Mouse (Mus musculus) brain, adult 10 weeks (tissue): Measurements from ENCODE around the gene Shc1. TPM values are rescaled to one million over a fixed set of nuclear protein-coding genes. Genes with fewer than 3 reads are reported as not detected.

Experiments used
- polyA plus RNA-seq: library from polyadenylated mRNA; stranded (reverse); fragments of 350-450 nt; fragmentation: Illumina TruSeq; extraction: RNeasy Lipid Tissue Mini Kit (QIAGEN cat#74804); gene quantifications from one replicate; pipeline ENCODE4 v1.2.3, GENCODE M21; 2015; ENCODE audit warnings: low read depth, low replicate concordance

Gene Shc1
- 11.6 TPM for polyA plus RNA-seq

DNA sequence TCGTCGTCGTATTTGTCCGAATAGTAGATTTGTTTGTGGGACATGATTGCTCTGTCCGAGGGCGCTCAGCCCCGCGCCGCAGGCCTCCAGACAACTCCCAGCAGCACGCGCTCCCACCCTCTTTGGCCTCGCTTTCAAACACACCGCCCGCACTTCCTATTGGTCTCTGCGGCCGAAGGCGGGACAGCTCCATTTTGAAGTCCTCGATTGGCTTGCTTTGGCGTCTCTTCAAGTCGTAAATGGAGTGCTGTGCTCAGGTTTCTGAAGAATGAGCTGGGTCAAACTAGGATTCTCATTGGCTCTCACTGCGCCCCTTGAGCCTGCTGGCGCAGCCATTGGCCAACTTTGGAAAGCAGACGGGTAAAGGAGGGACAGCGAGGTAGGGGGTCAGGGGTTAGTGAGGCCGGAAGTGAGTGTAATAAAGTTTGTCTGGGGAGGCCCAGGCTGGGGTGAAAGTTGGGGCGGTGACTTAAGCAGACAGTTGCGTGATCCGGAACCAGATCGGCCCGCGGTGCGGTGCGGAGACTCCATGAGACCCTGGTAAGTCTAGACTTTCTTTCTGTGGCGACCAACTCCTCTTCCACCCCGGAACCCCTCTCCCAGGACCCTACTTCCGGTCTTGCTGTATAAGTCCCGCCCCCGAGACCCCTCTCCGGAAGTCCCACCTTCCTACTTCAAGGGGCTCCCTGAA is at the start of gene Shc1, which contains the start of gene Cks1b:
Gene Shc1, plus strand, starts transcription at position 274 of the 691 bp plus-strand sequence.
Gene Cks1b, minus strand, starts transcription at position 214 of the 691 bp plus-strand sequence.

DNA sequence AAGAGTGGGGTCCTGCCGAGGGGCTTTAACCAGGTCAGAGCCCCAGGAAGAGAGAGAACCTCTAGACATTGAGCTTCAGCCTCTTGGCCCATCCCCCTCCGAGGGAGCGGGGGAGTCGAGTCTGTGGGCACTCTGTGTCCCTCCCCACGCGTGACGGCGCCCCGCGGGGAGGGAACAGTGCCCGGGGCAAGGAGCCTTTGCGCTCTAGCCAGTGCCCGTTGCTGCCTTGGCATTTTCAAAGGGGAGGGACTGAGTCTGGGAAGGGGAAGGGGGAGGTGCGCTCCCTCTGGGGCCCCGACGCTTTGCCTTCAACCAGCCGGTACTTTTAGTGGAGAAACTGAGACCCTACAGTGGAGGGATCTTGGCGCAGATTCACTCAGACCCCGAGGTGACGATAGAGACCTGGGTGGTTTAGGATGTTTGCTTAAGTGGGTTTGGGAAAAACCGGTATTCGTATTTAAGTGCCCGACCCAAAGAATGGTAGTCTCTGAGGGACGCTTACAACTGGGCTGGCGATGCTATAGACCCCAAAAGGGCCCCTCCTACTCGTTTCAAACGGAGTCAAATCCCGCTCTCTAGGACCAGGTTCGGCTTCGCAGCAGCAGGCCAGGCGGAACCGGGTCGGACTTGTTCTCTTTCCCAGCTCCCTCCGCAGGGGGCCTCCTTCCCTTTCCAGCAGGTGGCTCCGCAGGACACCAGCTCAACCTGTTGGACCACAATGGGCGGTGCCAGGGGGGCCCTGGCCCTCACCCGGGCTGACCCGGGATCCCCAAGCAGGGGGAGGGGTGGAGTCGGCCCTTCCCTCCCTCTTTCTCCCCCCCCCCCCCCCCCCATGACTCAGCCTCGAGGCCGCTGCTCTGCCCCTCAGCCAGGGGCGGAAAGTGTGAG is 24.0 kb upstream of the Shc1 start, which contains the start of gene Zbtb7b:
Gene Zbtb7b, minus strand, starts transcription at position 771 of the 888 bp plus-strand sequence.

DNA sequence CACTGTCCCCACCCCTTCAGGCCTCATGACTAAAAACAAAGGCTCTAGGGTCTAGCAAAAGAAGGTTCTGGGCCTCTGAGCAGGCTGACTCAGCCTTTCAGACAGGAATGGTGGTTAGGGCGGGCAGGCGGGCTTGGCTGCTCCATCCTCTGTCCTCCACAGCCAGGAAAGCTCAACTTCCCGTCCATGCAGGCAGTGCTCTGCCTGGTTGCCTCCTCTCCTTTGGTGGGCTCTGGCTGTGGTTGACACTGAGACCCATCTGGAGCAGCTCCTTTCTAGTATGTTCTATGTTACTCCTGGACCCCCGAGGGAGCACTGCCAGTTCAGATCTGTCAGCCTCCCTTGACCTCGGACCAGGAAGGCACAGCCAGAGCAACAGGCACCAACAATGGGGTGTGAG is 15.6 kb upstream of the Shc1 start, which contains the start of gene Lenep:
Gene Lenep, minus strand, starts transcription at position 101 of the 400 bp plus-strand sequence.

DNA sequence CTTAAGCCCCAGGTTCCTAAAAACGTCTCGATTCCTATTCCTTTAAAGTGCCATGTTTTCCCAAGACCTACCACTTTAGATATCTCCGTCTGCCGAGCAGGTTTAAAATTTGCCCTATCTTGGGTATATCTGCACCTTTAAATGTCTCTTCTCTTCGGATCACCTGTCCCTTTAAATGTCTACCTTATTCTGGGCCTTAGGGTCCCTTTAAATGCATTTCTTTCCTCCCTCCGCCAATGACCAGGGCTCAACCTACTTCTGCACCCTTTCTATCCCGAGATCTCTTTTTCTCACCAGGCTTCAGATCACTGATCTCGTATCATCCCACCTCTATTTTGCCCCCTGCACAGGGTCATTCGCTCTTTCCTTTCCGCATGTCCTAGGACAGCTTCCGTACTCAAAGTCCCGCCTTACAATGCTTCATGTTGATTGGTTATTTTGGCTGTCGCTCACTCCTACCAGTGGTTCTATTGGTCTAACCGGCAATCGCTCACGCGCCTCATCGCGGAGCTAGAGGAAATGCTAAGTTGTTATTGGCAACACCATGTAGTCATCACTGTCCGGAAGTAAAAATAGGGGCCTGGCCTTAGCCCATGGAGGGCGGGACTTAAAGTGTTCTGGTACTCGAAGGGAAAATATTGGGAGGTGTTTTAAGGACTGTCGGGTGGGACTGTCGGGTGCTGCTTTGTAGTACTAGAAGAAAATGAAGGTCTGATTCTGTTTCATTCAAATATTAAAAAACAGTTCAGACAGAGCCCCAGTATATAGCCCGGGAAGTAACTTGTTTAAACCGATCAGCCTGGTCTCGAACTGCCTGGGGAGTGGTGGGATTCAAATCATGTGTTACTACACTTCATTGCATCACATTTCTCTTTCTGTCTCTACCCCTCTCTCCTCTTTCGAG is 6.5 kb upstream of the Shc1 start, which contains the start of gene Flad1:
Gene Flad1, minus strand, starts transcription at position 381 of the 904 bp plus-strand sequence.

DNA sequence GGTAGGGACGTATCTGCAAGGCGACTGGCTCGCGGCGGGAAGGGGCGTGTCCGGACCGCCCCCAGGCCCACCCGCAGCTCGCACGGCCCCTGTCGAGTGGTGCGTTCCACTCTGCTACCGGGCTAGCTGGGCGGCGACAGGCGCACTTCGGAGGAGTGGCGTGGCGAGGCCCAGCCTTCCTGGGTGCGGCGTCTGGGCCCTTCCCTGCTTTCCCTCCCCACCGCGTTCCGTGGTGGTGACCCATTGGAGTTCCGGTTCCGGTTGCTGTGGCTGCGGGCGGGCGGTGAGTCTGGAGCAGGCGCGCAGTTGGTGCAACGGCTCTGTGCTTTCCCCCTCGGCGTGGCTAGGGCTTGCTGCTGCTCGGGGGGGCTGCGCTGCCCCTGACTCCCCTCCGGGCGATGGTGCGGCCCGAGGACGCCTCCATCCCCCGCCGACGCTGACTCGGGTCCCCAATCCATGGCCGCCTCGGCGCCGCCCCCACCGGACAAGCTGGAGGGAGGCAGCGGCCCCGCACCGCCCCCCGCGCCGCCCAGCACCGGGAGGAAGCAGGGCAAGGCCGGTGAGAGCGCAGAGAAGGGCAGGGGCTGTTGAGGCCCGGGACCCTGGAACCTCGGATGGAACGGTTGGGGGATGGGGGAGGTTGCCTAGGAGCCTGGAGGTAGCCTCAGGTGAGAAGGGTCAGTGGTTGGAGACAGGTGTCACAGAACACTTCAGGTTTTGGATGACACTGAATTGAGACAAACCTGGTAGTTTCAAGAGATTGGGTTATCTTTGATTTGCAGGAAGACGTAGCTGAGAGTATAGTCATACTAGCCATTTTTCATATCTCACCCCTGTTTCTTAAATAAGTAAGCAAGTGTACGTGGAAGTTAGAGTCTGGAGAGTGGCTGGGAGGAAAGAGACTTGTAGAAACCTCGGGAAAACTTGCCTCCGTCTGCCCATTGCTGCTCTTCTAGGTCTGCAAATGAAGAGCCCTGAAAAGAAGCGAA is 12.2 kb downstream of the Shc1 start, which contains the start of gene Pygo2:
Gene Pygo2, plus strand, starts transcription at position 44 of the 989 bp plus-strand sequence.

DNA sequence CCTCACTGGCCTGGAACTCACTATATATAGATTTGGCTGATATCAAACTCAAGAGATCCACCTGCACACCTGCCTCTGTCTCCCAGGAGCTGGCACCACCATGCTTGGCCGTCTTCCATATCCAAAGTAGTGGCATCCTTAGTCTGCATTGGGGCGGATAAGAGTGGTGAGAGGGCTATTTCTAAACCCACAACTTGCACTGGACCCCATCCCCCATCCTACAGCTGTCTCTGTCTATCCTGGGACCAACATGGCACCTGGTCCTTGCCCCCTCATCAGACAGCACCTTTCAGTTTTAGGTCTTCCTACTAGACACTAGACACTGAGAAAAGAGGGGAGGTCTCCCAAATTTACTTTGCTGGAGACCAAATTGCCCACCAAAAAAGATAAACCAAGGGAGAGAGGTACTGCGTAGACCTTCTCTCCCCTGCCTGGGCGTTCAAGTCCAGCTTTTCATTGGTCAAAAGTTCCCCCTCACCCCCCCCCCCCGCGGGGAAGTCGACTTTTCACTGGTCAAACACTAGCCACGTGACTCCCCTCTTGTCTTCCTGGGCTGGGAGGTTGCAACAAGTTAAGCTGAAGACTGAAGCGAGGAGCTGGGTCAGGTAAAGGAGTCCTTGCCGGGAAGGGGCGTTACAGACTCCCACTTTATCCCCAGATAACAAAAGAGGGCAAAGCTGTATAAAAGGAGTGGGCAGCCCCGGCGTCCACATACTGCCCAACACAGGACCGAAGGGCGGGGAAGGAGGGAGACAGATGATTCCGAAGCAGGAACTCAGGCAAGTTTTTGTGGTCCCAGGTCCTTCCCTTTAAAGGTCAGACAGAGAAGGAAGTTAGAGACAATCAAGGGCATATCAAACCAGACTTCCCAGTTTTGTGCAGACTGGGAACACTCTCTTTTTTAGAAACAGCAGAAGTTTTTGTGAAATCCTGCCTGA is 18.2 kb downstream of the Shc1 start, which contains the start of gene Pbxip1:
Gene Pbxip1, plus strand, starts transcription at position 531 of the 938 bp plus-strand sequence.

DNA sequence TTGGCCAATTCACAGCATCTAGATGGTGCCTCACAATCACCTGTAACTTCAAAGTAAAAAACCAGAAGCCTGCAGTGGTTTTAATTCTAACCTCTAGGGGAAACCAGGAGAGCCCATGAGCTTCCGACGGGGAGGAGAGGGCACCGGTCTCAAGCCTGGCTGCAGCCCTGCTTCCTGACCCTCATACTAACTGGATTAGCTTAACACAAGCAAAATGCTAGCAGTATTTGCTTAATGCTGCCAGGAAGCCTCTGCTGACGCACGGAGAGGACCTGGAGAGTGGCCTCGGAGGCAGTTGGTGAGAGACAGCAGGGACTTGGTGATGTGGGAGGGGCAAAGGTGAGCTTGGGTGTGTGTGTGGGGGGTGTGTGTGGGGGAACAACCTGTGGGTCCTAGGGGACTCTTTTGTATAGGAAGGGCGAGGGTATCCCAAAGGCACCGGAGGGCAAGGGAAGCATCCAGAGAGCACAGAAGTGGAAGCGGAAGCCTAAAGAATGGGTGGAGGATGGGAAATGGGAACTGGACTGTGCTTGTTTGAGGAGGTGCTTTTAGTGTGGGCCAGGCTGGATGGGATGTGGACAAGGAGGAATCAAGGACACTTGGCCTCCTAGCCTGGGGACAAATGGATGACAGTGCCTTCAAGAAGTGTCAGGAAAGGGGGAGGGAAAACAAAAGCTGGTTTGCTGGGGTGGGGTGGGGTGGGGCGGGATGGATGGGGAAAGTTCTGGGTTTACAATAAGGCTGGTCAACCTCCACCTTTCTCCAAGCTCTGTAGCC is 36.3 kb downstream of the Shc1 start, which contains the start of gene Pmvk:
Gene Pmvk, plus strand, starts transcription at position 141 of the 777 bp plus-strand sequence.

Other genes starting within 250 kb of the Shc1 start
- gene Scamp3, start 241.0 kb upstream of the Shc1 start, polyA plus RNA-seq: 70.0 TPM
- gene Fam189b, start 235.3 kb upstream of the Shc1 start, polyA plus RNA-seq: 38.8 TPM
- 53.9 TPM for gene Gba, start 215.5 kb upstream of the Shc1 start, polyA plus RNA-seq
- 26.1 TPM for gene Thbs3, start 203.3 kb upstream of the Shc1 start, polyA plus RNA-seq
- gene Mtx1, start 191.4 kb upstream of the Shc1 start, polyA plus RNA-seq: 99.5 TPM
- 0.33 TPM for gene Muc1, start 189.4 kb upstream of the Shc1 start, polyA plus RNA-seq
- gene Krtcap2, start 172.5 kb upstream of the Shc1 start, polyA plus RNA-seq: 68.5 TPM
- 53.6 TPM for gene Trim46, start 172.1 kb upstream of the Shc1 start, polyA plus RNA-seq
- gene Dpm3, start 159.1 kb upstream of the Shc1 start, polyA plus RNA-seq: 107 TPM
- 61.6 TPM for gene Slc50a1, start 147.9 kb upstream of the Shc1 start, polyA plus RNA-seq
- gene Efna1, start 137.3 kb upstream of the Shc1 start, polyA plus RNA-seq: 9.0 TPM
- gene Efna3, start 95.5 kb upstream of the Shc1 start, polyA plus RNA-seq: 43.7 TPM
- not detected for gene Efna4, start 80.4 kb upstream of the Shc1 start, polyA plus RNA-seq
- gene Adam15, start 68.4 kb upstream of the Shc1 start, polyA plus RNA-seq: 137 TPM
- 0.19 TPM for gene Dcst2, start 56.5 kb upstream of the Shc1 start, polyA plus RNA-seq
- not detected for gene Dcst1, start 53.2 kb upstream of the Shc1 start, polyA plus RNA-seq
- gene Zbtb7b, start 23.7 kb upstream of the Shc1 start, polyA plus RNA-seq: 17.3 TPM
- gene Lenep, start 15.7 kb upstream of the Shc1 start, polyA plus RNA-seq: 5.2 TPM
- gene Flad1, start 6.6 kb upstream of the Shc1 start, polyA plus RNA-seq: 29.1 TPM
- 4.6 TPM for gene Cks1b, start 60 bp upstream of the Shc1 start, polyA plus RNA-seq
- 35.5 TPM for gene Pygo2, start 11.8 kb downstream of the Shc1 start, polyA plus RNA-seq
- gene Pbxip1, start 18.3 kb downstream of the Shc1 start, polyA plus RNA-seq: 34.8 TPM
- gene Pmvk, start 36.1 kb downstream of the Shc1 start, polyA plus RNA-seq: 72.8 TPM
- gene Kcnn3, start 101.7 kb downstream of the Shc1 start, polyA plus RNA-seq: 12.7 TPM